Comparison of ENCODE assay signal across 25 mouse cellular contexts in genomic region chr2:106825461-106825860, GRCm38 (mm10).
"Had no signal": no experiment of that assay in that cellular context is flagged by ENCODE, and none has a peak within 500 bp of the region (broad histone marks: within the 10 kb centered on the region; RNA-seq: fewer than 3 reads in every experiment).

No protein-coding gene starts in this region.

- H3K9ac ChIP-seq: heart, embryonic 12.5 days; hindbrain, embryonic 14.5 days; intestine, embryonic 15.5 days; limb, embryonic 13.5 days; limb, embryonic 15.5 days; liver, embryonic 13.5 days; liver, embryonic 15.5 days had no signal

- H3K4me1 ChIP-seq: liver, embryonic 13.5 days; liver, embryonic 15.5 days had no signal

- H3K27ac ChIP-seq: gastrocnemius, adult 2 months; heart, embryonic 10.5 days; hindbrain, embryonic 14.5 days; intestine, embryonic 15.5 days; layer of hippocampus, adult 2 months; limb, embryonic 13.5 days; limb, embryonic 15.5 days; liver, embryonic 13.5 days; liver, embryonic 15.5 days had no signal

- H3K9me3 ChIP-seq: heart, embryonic 10.5 days; heart, embryonic 12.5 days; intestine, embryonic 15.5 days; limb, embryonic 13.5 days; limb, embryonic 15.5 days; liver, embryonic 13.5 days; liver, embryonic 15.5 days had no signal

- ATAC-seq: hindbrain, embryonic 16.5 days; inflammation-experienced regulatory T-cells, adult 6 months; intestine, embryonic 15.5 days; intestine, postnatal 0 days had no signal

- H3K4me2 ChIP-seq: heart, embryonic 12.5 days; hindbrain, embryonic 14.5 days; intestine, embryonic 15.5 days; limb, embryonic 13.5 days; limb, embryonic 15.5 days; liver, embryonic 13.5 days; liver, embryonic 15.5 days had no signal

- H3K27me3 ChIP-seq: heart, embryonic 12.5 days; intestine, embryonic 15.5 days; limb, embryonic 13.5 days; limb, embryonic 15.5 days; liver, embryonic 13.5 days; liver, embryonic 15.5 days had no signal

- H3K36me3 ChIP-seq: heart, embryonic 12.5 days; intestine, embryonic 15.5 days; limb, embryonic 15.5 days; liver, embryonic 13.5 days; liver, embryonic 15.5 days had no signal

- DNase-seq: gastrocnemius, adult 2 months; gastrocnemius, postnatal 10 days; gastrocnemius, postnatal 25 days; heart, adult 18-20 months; heart, postnatal 10 days; heart, postnatal 36 days; kidney, adult 18-20 months; kidney, adult 8-10 months; kidney, postnatal 10 days; kidney, postnatal 25 days; kidney, postnatal 4 days; layer of hippocampus, postnatal 36 days; left cerebral cortex, postnatal 4 days; liver, embryonic 13.5 days had no signal

- H3K4me3 ChIP-seq: gastrocnemius, adult 2 months; heart, embryonic 10.5 days; heart, embryonic 12.5 days; intestine, embryonic 15.5 days; layer of hippocampus, adult 2 months; limb, embryonic 13.5 days; limb, embryonic 15.5 days; liver, embryonic 13.5 days; liver, embryonic 15.5 days had no signal
